Mouse (Mus musculus) heart, postnatal 0 days (tissue): ENCODE results near the gene Adar.

Experiments
- CTCF ChIP-seq: IDR thresholded peaks from 2 replicates; pipeline ENCODE4 v1.5.1; 2016; ENCODE audit warnings: antibody characterized with exemption, control low read depth, low read depth
- EP300 ChIP-seq: IDR thresholded peaks from 2 replicates; pipeline ENCODE4 v1.6.1; 2016; ENCODE audit warnings: antibody characterized with exemption, low read depth

DNA sequence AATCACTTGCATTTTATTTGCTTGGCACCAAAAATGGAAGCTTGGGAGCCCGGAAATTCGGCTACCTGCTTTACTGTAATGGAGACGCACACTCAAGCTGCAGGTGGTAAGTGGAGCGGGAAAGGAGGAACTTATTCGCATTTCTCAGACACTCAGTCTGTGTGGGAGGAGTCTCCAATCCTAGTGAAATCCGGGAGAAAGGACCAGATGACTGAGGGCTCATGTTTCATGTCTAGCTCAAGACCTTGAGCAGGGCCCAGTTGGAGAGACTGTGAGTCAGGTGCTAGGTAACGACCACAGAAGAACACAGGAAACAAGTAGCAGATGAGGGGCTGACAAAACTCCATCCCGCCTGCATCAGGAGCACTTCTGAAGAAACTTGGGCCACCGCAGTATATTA lies 23.0 kb upstream of the Adar start:
- TF ChIP-seq CTCF (no peak), EP300 (no peak)
